Mouse (Mus musculus) forebrain, embryonic 11.5 days (tissue): ENCODE measurements around the gene Morn4. TPM values are rescaled to one million over a fixed set of nuclear protein-coding genes. Genes with fewer than 3 reads are reported as not detected.
"Not testable (repeated sequence)": the region's sequence is repeated elsewhere in the genome, so short reads cannot be mapped to it uniquely, and the experiment has no call there.

Experiments
- ATAC-seq: fragments of 200-750 bp; cut with Nextera tagmentation; replicated peaks from 2 replicates; pipeline ENCODE4 v1.8.0; 2017; ENCODE audit warnings: moderate TSS enrichment; ENCODE audit not compliant: low FRiP score
- DNase-seq: peaks from one replicate; pipeline ENCODE4 v3.0.0-alpha.2; 2017; ENCODE audit warnings: low spot score
- H3K27ac ChIP-seq: fragments of 300-500 bp; sonication (generic); 2 replicates; pipeline ENCODE4 v1.5.1; 2014; ENCODE audit warnings: low read depth, low read length
- H3K27me3 ChIP-seq: fragments of 300-500 bp; sonication (generic); 2 replicates; pipeline ENCODE4 v1.6.1; 2014; ENCODE audit warnings: mild to moderate bottlenecking, low read length, mixed read lengths; ENCODE audit not compliant: control insufficient read depth, insufficient read depth
- H3K36me3 ChIP-seq: fragments of 300-500 bp; sonication (generic); 2 replicates; pipeline ENCODE4 v1.6.1; 2014; ENCODE audit warnings: mild to moderate bottlenecking, low read length, moderate library complexity, mixed read lengths; ENCODE audit not compliant: control insufficient read depth, insufficient read depth
- H3K4me1 ChIP-seq: fragments of 300-500 bp; sonication (generic); replicated peaks from 2 replicates; pipeline ENCODE4 v1.6.1; 2014; ENCODE audit warnings: low read length, mixed read lengths; ENCODE audit not compliant: control insufficient read depth, insufficient read depth
- H3K4me2 ChIP-seq: fragments of 300-500 bp; sonication (generic); 2 replicates; pipeline ENCODE4 v1.6.1; 2014; ENCODE audit warnings: low read depth, mild to moderate bottlenecking, low read length, moderate library complexity, mixed read lengths; ENCODE audit not compliant: severe bottlenecking
- H3K4me3 ChIP-seq: fragments of 300-500 bp; sonication (generic); 2 replicates; pipeline ENCODE4 v1.5.1; 2014; ENCODE audit warnings: low read depth, low read length
- H3K9ac ChIP-seq: fragments of 300-500 bp; sonication (generic); 2 replicates; pipeline ENCODE4 v1.6.1; 2014; ENCODE audit warnings: low read length
- H3K9me3 ChIP-seq: fragments of 300-500 bp; sonication (generic); 2 replicates; pipeline ENCODE4 v1.6.1; 2016; ENCODE audit warnings: low read length, mixed read lengths; ENCODE audit not compliant: control insufficient read depth
- WGBS: fragments of 180-500 bp; shearing (Covaris S2); extraction: QIAGEN DNeasy Blood & Tissue Kit; methylation state at CpG from one replicate; pipeline ENCODE4 v1.1.7; 2014; 5-methylcytosine and 5-hydroxymethylcytosine counted together
- polyA plus RNA-seq: library from polyadenylated mRNA; unstranded; fragments of >200 nt; fragmentation: Nextera tagmentation; extraction: Ambion mirVana; gene quantifications from 2 replicates; pipeline ENCODE4 v1.2.1, GENCODE M21; 2014

Gene Morn4
- polyA plus RNA-seq, 1 experiment from 2014 or later, result 52.9 TPM

DNA sequence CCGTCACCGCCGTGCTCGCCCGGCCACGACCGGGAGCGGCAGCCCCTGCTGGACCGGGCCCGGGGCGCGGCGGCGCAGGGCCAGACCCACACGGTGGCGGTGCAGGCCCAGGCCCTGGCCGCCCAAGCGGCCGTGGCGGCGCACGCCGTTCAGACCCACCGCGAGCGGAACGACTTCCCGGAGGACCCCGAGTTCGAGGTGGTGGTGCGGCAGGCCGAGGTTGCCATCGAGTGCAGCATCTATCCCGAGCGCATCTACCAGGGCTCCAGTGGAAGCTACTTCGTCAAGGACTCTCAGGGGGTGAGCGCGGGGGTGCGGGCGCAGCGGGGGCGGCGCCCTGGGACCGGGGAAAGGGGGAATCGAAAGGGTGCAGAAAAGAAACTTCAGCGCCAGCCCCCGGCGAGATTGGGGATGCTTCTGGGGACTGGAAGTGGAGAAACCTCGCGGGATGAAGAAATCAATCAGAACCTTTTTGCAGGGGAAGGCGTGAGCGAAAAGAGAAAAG, 4.5 kb upstream of the Morn4 start:
- Histone ChIP-seq H3K4me2 (peak overlapping the region; percentile 94), H3K9ac (peak overlapping the region; percentile 86), H3K36me3 (no peaks in the 10 kb centered on the region; the same call in 1 of the 2 replicates), H3K9me3 (no peaks in the 10 kb centered on the region), H3K4me1 (peaks cover 8% of the 10 kb centered on the region; the same call in 1 of the 2 replicates), H3K27ac (peak overlapping the region; percentile 46; the same call in 1 of the 2 replicates), H3K27me3 (no peaks in the 10 kb centered on the region), H3K4me3 (peak overlapping the region; percentile 91)
- WGBS, result under 1% methylated on average over 52 of the region's 52 CpGs
- DNase-seq, result no peak
- ATAC-seq, result peak; percentile 66

DNA sequence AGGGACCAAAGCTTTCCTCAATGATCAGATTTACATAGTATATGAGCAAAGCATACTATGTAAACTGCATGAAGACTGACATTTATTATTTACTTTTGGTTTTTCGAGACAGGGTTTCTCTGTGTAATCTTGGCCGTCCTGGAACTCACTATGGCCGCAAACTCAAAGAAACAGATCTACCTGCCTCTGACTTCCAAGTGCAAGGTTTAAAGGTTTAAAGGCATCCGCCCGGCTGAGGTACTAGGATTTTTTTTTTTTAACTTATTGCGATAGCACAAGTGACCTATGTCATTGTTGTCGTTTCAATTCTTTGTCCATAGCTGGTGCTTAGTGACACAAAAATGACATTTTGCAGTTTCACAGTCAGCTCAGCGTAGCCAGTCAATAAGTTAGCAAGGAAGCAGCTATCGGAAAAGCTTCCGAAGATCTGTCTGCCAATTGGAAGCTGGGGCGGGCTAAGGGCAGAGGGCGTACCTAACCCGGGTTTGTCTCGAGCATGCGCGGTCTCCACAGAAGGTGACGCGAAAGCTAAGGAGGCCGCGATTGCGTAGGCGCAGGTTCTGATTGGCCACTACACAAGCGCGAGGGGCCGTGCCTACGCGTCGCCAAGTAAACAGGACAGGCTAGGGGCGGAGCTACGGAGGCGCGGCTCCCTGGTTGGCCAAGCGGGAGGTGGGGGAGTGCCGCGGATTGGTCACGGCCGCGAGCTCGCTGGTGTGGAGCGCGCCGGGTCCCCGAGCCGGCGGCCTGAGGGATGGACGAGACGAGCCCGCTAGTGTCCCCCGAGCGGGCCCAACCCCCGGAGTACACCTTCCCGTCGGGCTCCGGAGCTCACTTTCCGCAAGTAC, 3.8 kb upstream of the Morn4 start, which contains the start of gene Pi4k2a:
Gene Pi4k2a, plus strand, starts transcription at position 723 of the 848 bp plus-strand sequence.
- under 1% methylated on average over 55 of the region's 55 CpGs for WGBS
- DNase-seq (peak; percentile 99), ATAC-seq (peak; percentile 97)
- Histone ChIP-seq H3K4me3 (peak within 1 kb of the TSS; percentile 91), H3K27ac (peak within 1 kb of the TSS; percentile 57), H3K4me1 (peaks cover 11% of the 10 kb centered on the region; the same call in 1 of the 2 replicates), H3K9me3 (no peaks in the 10 kb centered on the region), H3K9ac (peak within 1 kb of the TSS; percentile 86), H3K4me2 (peak within 1 kb of the TSS; percentile 94), H3K36me3 (no peaks in the 10 kb centered on the region; the same call in 1 of the 2 replicates), H3K27me3 (no peaks in the 10 kb centered on the region)

DNA sequence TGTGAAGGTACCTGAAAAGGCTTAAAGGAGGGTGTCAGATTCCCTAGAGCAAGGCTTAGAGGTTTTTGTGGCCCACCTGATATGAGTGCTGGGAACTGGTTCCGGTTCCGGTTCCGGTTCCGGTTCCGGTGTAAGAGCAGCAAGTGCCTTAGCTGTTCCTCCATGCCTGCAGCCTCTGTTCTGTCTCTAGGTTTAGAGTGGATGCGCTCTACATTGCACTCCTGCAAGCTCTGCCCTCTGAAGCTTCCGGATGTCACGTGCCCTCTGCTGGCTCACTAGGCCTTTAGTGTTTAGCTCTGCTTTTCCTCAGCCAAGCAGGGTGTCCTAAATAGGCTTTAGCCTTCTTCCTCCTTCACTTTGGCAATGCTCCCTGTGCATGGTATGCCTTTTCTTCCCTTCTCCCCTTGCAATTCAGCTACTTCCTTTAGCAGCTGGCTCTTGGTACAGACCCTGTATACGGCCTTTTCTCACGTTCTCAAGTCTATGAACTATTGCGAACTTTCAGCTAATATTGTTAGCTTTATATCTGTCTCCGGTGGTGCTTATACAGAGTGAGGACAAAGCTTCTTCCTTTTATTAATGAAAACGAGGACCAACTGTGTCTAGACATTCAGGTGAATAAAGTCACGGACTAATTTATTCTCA, 3.1 kb upstream of the Morn4 start:
- H3K9me3 ChIP-seq, result no peaks in the 10 kb centered on the region
- H3K27me3 ChIP-seq, result no peaks in the 10 kb centered on the region
- no peaks in the 10 kb centered on the region for H3K36me3 ChIP-seq
- DNase-seq, result peak; percentile 64
- 0 out of 2 replicates have a peak overlapping the region, but pooled peaks have one; percentile 5 for H3K9ac ChIP-seq
- peak overlapping the region; percentile 55 for H3K4me2 ChIP-seq
- peaks cover 11% of the 10 kb centered on the region; the same call in 1 of the 2 replicates for H3K4me1 ChIP-seq
- no peak for ATAC-seq
- WGBS, result 18% methylated on average over 14 of the region's 14 CpGs
- no peak overlapping the region; the same call in 1 of the 2 replicates for H3K4me3 ChIP-seq
- 0 out of 2 replicates have a peak overlapping the region, but pooled peaks have one; percentile 57 for H3K27ac ChIP-seq

DNA sequence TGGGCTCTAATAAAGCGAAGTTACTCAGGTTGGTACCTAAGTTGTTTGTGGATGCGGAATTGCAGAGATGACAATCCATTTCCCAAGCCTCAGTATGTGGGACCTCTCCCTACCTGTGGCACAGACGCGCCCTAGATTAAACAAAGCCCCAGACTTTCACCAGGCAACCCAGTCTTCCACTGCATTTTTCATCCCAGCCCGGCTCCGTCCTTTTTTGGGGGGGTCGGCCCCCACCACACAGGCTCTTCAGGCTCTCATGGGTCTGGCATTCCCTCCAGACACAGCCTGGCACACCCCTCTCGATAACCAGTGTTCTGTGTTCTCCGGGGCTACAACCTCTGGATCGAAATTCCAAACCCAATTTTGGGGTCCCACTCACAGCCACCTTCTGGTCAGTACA, 467 bp downstream of the Morn4 start:
- Histone ChIP-seq H3K4me2 (peak overlapping the region; percentile 81), H3K36me3 (no peaks in the 10 kb centered on the region), H3K9me3 (no peaks in the 10 kb centered on the region), H3K4me3 (peak overlapping the region; percentile 76), H3K4me1 (peaks cover 6% of the 10 kb centered on the region; the same call in 1 of the 2 replicates), H3K9ac (peak overlapping the region; percentile 83), H3K27ac (no peak overlapping the region), H3K27me3 (no peaks in the 10 kb centered on the region)
- DNase-seq, result no peak
- WGBS, result 8% methylated on average over 10 of the region's 10 CpGs
- no peak for ATAC-seq

DNA sequence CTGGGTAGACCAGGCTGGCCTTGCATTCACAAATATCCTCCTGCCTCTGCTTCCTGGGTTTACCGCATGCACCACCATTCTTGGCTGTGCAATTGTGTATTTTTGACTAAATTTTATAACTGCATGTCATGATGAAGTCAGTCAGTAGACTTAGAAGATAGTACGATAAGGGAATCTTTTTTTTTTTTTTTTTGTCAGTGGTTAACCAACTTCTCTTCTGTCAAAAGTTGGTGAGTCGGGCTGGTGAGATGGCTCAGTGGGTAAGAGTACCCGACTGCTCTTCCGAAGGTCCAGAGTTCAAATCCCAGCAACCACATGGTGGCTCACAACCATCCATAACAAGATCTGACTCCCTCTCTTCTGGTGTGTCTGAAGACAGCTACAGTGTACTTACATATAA, 4.5 kb downstream of the Morn4 start:
- not testable (repeated sequence) for H3K9me3 ChIP-seq, H3K4me1 ChIP-seq, ATAC-seq, DNase-seq, H3K27me3 ChIP-seq, H3K27ac ChIP-seq, H3K4me2 ChIP-seq, H3K9ac ChIP-seq, H3K4me3 ChIP-seq, H3K36me3 ChIP-seq
- WGBS, result 95% methylated on average over 5 of the region's 5 CpGs

DNA sequence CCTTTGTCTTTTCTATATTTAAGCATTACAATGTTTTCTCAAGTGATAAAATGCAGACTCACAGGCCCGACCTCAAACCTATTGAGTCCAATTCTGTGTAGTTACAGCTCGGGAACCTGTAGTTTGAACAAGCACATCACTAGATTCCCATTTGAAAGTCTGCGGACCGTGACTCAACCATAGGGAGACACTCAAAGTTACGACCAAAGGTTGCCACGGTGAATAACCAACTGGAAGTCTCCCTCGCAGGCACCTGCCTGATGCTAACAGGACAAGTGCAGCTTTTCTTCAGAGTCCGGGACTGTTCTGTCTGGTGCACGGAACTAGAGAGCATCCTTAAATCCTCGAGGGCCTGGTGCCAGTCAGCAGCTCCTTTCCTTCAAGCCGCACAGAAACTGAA, 5.7 kb downstream of the Morn4 start:
- Histone ChIP-seq H3K4me1 (0 out of 2 replicates have a peak, but pooled peaks cover 1% of the 10 kb centered on the region), H3K4me3 (no peak overlapping the region), H3K9ac (no peak overlapping the region), H3K27me3 (no peaks in the 10 kb centered on the region), H3K27ac (no peak overlapping the region), H3K36me3 (no peaks in the 10 kb centered on the region; the same call in 1 of the 2 replicates), H3K4me2 (no peak overlapping the region), H3K9me3 (no peaks in the 10 kb centered on the region)
- 89% methylated on average over 11 of the region's 11 CpGs for WGBS
- no peak for ATAC-seq
- DNase-seq, result no peak

DNA sequence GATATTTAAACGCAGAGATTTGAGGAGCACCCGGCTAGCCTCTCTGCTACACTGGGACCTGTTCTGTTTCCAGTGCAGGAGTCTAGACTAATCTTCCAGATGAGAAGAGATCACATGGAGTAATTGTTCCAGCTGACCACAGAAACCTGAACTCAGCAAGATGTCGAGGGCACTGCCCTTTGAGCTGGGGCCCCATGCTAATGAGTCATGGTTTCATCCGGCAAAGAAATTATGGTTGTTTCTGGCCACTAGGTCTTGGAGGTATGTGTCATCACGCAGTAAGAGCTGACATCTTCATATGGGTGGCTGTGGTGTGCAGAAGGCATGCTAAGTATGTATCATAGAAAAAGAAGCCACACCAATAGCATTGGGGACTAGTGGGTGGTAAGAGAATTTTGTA, 6.2 kb downstream of the Morn4 start:
- DNase-seq (no peak), ATAC-seq (no peak)
- no peaks in the 10 kb centered on the region for H3K9me3 ChIP-seq
- H3K27me3 ChIP-seq, result no peaks in the 10 kb centered on the region
- WGBS, result 85% methylated on average over 5 of the region's 5 CpGs
- H3K4me2 ChIP-seq, result no peak overlapping the region
- no peak overlapping the region for H3K9ac ChIP-seq
- no peaks in the 10 kb centered on the region; the same call in 1 of the 2 replicates for H3K36me3 ChIP-seq
- no peak overlapping the region for H3K27ac ChIP-seq
- no peaks in the 10 kb centered on the region for H3K4me1 ChIP-seq
- no peak overlapping the region for H3K4me3 ChIP-seq

DNA sequence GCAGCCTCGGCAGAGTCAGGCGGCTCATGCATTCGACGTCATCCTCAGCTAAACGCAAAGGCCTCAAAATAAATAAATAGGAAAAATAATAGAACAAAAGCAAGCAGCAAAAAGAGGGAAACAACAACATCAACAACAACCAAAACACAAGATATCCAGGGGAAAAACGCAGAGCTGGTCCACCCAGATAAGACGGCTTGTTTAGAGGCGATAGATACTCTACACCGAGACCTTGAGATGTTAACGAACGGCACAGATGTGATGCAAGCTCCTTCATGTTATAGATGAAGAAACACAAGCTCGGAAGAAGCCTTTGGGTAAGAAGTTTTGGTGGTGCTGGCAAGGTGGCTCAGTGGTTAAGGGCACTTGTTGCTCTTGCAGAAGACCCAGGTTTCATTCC, 7.2 kb downstream of the Morn4 start:
- no peak overlapping the region for H3K4me2 ChIP-seq
- WGBS, result 92% methylated on average over 12 of the region's 12 CpGs
- no peak overlapping the region for H3K27ac ChIP-seq
- no peak overlapping the region for H3K9ac ChIP-seq
- ATAC-seq (no peak), DNase-seq (no peak)
- no peaks in the 10 kb centered on the region for H3K27me3 ChIP-seq
- H3K36me3 ChIP-seq, result no peaks in the 10 kb centered on the region; the same call in 1 of the 2 replicates
- H3K9me3 ChIP-seq, result no peaks in the 10 kb centered on the region
- H3K4me3 ChIP-seq, result no peak overlapping the region
- H3K4me1 ChIP-seq, result no peaks in the 10 kb centered on the region
